Comparison of ENCODE assay signal across 16 mouse cellular contexts in genomic region chr5:28473556-28473955, GRCm38 (mm10). TPM values are rescaled to one million over a fixed set of nuclear protein-coding genes. Genes with fewer than 3 reads are reported as not detected.
DNase-seq lines count a peak whose midpoint lies in the region.
"Had no signal": no experiment of that assay in that cellular context is flagged by ENCODE, and none has a peak within 500 bp of the region (broad histone marks: within the 10 kb centered on the region; RNA-seq: fewer than 3 reads in every experiment).

No protein-coding gene starts in this region.

- peak; percentile 57 to 78 for DNase-seq in adrenal gland, adult (ENCODE audit: inconsistent age in 2 of 2, low spot score in 1 of 2)
- DNase-seq in adrenal gland, postnatal 25 days, result no peak
- peak; percentile 50 for DNase-seq in adrenal gland, adult 8-10 months
- no peak for DNase-seq in adrenal gland, postnatal 4 days (ENCODE audit: low spot score in 2 of 2)
- DNase-seq in adrenal gland, postnatal 36 days, result peak; percentile 40 to 43
- DNase-seq: B cell, adult 2 months; cerebellum, adult 11 months; cerebellum, adult 18-20 months; cerebellum, adult 8-10 months; cerebellum, adult 9-11 months; cerebellum, postnatal 14 days; cerebellum, postnatal 36 days; embryo, embryonic 11 days had no signal

RNA-seq across cellular contexts. Expression of gene Shh, which starts 6.5 kb away (rescaled TPM):
- total RNA-seq in adrenal gland, postnatal 25 days (2021), result 13.2 and 14.6 TPM in 2 replicates
- total RNA-seq in adrenal gland, adult 8-10 months (2022), result 10 to 100 TPM; 15.7 to 31.6 (median 22.3) TPM
- 10 to 100 TPM; 27.8 to 36.5 TPM for total RNA-seq in adrenal gland, postnatal 4 days (2021)
- 10 to 100 TPM; 10.6 to 25.1 TPM for total RNA-seq in adrenal gland, postnatal 36 days (2021)
- total RNA-seq: CH12.LX; common myeloid progenitor, adult 5-6 weeks; G1E had no signal

Comparison
In these comparisons a context has a peak if more than half of its experiments do, and no peak if none do; other contexts are left out.
1. DNase-seq: peak in adrenal gland, adult (2 of 2), adrenal gland, adult 8-10 months (single experiment) and adrenal gland, postnatal 36 days (2 of 2); none in adrenal gland, postnatal 25 days (single experiment) and adrenal gland, postnatal 4 days (0 of 2).